Mouse (Mus musculus) olfactory bulb, adult 2 months (tissue): ENCODE measurements around the gene Adamts17.

ENCODE experiments used
- CTCF ChIP-seq: fragments of 200-500 bp; IDR thresholded peaks from 2 replicates; pipeline ENCODE4 v1.5.1; 2012; ENCODE audit warnings: low read depth, mild to moderate bottlenecking, low read length, moderate library complexity; ENCODE audit not compliant: insufficient read depth
- POLR2A ChIP-seq: fragments of 200-500 bp; IDR thresholded peaks from 2 replicates; pipeline ENCODE4 v1.6.1; 2012; ENCODE audit warnings: mild to moderate bottlenecking, low read depth, low read length, moderate library complexity; ENCODE audit not compliant: insufficient read depth

- TF ChIP-seq CTCF = no peak
- no peak for TF ChIP-seq POLR2A
Measured at GRCm38 (mm10) chr7:67013211-67013895, 173.8 kb downstream of the Adamts17 start.
